Mouse (Mus musculus) testis, adult 2 months (tissue): Measurements from ENCODE around the gene Gjc1.

Experiments used
- CTCF ChIP-seq: fragments of 200-500 bp; IDR thresholded peaks from 2 replicates; pipeline ENCODE4 v1.5.1; 2012; ENCODE audit warnings: low read depth, mild to moderate bottlenecking, inconsistent platforms, low read length, moderate library complexity; ENCODE audit not compliant: control insufficient read depth, insufficient read depth, insufficient replicate concordance
- POLR2A ChIP-seq: fragments of 200-500 bp; IDR thresholded peaks from 2 replicates; pipeline ENCODE4 v1.6.1; 2012; ENCODE audit warnings: low read depth, mild to moderate bottlenecking, inconsistent platforms, low read length, moderate library complexity; ENCODE audit not compliant: control insufficient read depth

DNA sequence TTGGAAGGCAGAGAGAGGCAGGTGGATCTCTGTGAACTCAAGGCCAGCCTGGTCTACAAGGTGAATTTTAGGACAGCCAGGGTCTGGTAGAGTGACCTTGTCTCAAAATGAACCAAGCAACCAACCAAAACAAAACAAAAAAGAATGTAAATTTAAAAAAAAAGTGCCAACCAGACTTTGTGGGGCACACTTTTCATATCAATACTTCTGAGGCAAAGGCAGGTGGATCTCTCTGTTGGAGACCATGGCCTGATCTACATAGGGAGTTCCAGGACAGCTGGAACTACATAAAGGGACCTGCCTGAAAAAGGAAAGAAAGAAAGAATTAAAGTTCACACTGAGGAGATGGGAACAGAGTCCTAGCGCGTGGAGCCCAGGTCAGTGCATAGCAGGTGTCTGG is 7.0 kb upstream of the Gjc1 start:
- TF ChIP-seq CTCF = no peak
- TF ChIP-seq POLR2A = no peak
